Mouse (Mus musculus): ENCODE measurements around the gene Ptprd.
"Not testable (repeated sequence)": the region's sequence is repeated elsewhere in the genome, so short reads cannot be mapped to it uniquely, and the experiment has no call there.

Gene Ptprd

GRCm38 (mm10) chr4:77880213-77880612 is 331.5 kb downstream of the Ptprd start:
- DNase-seq, result no peak

GRCm38 (mm10) chr4:77861269-77861668 is 350.5 kb downstream of the Ptprd start:
- no peak for DNase-seq

GRCm38 (mm10) chr4:77797391-77797790 is 414.4 kb downstream of the Ptprd start:
- DNase-seq, result not testable (repeated sequence)

GRCm38 (mm10) chr4:77777237-77777636 is 434.5 kb downstream of the Ptprd start:
- no peak for DNase-seq

GRCm38 (mm10) chr4:77763790-77764189 is 448.0 kb downstream of the Ptprd start:
- DNase-seq, result no peak

- no peak for DNase-seq
These were observed 468.4 kb downstream of the Ptprd start for GRCm38 (mm10) chr4:77743391-77743790.

- no peak for DNase-seq
These were observed 489.9 kb downstream of the Ptprd start for GRCm38 (mm10) chr4:77721908-77722307.

- DNase-seq, result no peak
These were observed 494.0 kb downstream of the Ptprd start for GRCm38 (mm10) chr4:77717792-77718191.

- no peak for DNase-seq
These were observed 501.5 kb downstream of the Ptprd start for GRCm38 (mm10) chr4:77710231-77710630.

- no peak for DNase-seq
These were observed 513.5 kb downstream of the Ptprd start for GRCm38 (mm10) chr4:77698294-77698693.

- DNase-seq, result no peak
These were observed 536.0 kb downstream of the Ptprd start for GRCm38 (mm10) chr4:77675798-77676197.

- peak; percentile 2 to 6 for DNase-seq
These were observed 547.0 kb downstream of the Ptprd start for GRCm38 (mm10) chr4:77664761-77665160.

- peak in 1 of 2 experiments; percentile 19 for DNase-seq
These were observed 549.5 kb downstream of the Ptprd start for GRCm38 (mm10) chr4:77662309-77662708.

- no peak for DNase-seq
These were observed 556.1 kb downstream of the Ptprd start for GRCm38 (mm10) chr4:77655669-77656068.

GRCm38 (mm10) chr4:77649615-77650325 is 562.0 kb downstream of the Ptprd start:
- DNase-seq, result no peak

- DNase-seq, result no peak
These were observed 562.9 kb downstream of the Ptprd start for GRCm38 (mm10) chr4:77648911-77649310.

- DNase-seq, result no peak
These were observed 564.2 kb downstream of the Ptprd start for GRCm38 (mm10) chr4:77647451-77648137.

- peak; percentile 8 to 33 for DNase-seq
These were observed 567.3 kb downstream of the Ptprd start for GRCm38 (mm10) chr4:77644435-77644834.

GRCm38 (mm10) chr4:77640022-77640421 is 571.7 kb downstream of the Ptprd start:
- DNase-seq, result no peak

GRCm38 (mm10) chr4:77613129-77613528 is 598.6 kb downstream of the Ptprd start:
- DNase-seq, result no peak

- no peak for DNase-seq
These were observed 625.1 kb downstream of the Ptprd start for GRCm38 (mm10) chr4:77586624-77587023.

- DNase-seq, result no peak
These were observed 625.5 kb downstream of the Ptprd start for GRCm38 (mm10) chr4:77586222-77586621.

GRCm38 (mm10) chr4:77558404-77559202 is 653.2 kb downstream of the Ptprd start:
- DNase-seq, result peak; percentile 49 to 73
